Mouse (Mus musculus): ENCODE measurements around the gene Usf2. TPM values are rescaled to one million over a fixed set of nuclear protein-coding genes. Genes with fewer than 3 reads are reported as not detected.

The Usf2 gene
- polyA plus RNA-seq (2014; fragmentation: Illumina TruSeq; extraction: RNeasy Lipid Tissue Mini Kit (QIAGEN cat#74804); ENCODE audit: low read depth, low replicate concordance) = 49.2 TPM

GRCm38 (mm10) chr7:30956756-30957366 lies at the start of gene Usf2:
Usf2 (minus strand) TSS chr7:30956803.

GRCm38 (mm10) chr7:30973501-30974289 lies 17.1 kb upstream of the Usf2 start, which contains the start of gene Fam187b:
Fam187b (plus strand) TSS chr7:30973790.

GRCm38 (mm10) chr7:30973251-30973500 lies 16.6 kb upstream of the Usf2 start, which contains the start of gene Lsr:
Lsr (minus strand) TSS chr7:30973464.

GRCm38 (mm10) chr7:30943909-30944635 lies 12.5 kb downstream of the Usf2 start, which contains the start of gene Hamp:
Hamp (minus strand) TSS chr7:30944032.

GRCm38 (mm10) chr7:30924581-30924980 lies 32.0 kb downstream of the Usf2 start, which contains the start of gene Hamp2:
Hamp2 (minus strand) TSS chr7:30924681.

GRCm38 (mm10) chr7:30914732-30915131 lies 41.9 kb downstream of the Usf2 start, which contains the start of gene Mag:
Mag (minus strand) TSS chr7:30914873.

Other genes starting within 250 kb of the Usf2 start
- gene Atp4a, start 244.6 kb downstream of the Usf2 start, polyA plus RNA-seq (2014; fragmentation: Illumina TruSeq; extraction: RNeasy Lipid Tissue Mini Kit (QIAGEN cat#74804); ENCODE audit: low read depth, low replicate concordance) = 0.21 TPM
- gene Tmem147, start 227.3 kb downstream of the Usf2 start, polyA plus RNA-seq (2014; fragmentation: Illumina TruSeq; extraction: RNeasy Lipid Tissue Mini Kit (QIAGEN cat#74804); ENCODE audit: low read depth, low replicate concordance) = 28.3 TPM
- gene Gapdhs, start 213.1 kb downstream of the Usf2 start, polyA plus RNA-seq (2014; fragmentation: Illumina TruSeq; extraction: RNeasy Lipid Tissue Mini Kit (QIAGEN cat#74804); ENCODE audit: low read depth, low replicate concordance) = not detected
- not detected for gene Sbsn, start 205.3 kb downstream of the Usf2 start, polyA plus RNA-seq (2014; fragmentation: Illumina TruSeq; extraction: RNeasy Lipid Tissue Mini Kit (QIAGEN cat#74804); ENCODE audit: low read depth, low replicate concordance)
- not detected for gene Dmkn, start 193.0 kb downstream of the Usf2 start, polyA plus RNA-seq (2014; fragmentation: Illumina TruSeq; extraction: RNeasy Lipid Tissue Mini Kit (QIAGEN cat#74804); ENCODE audit: low read depth, low replicate concordance)
- gene Krtdap, start 168.9 kb downstream of the Usf2 start, polyA plus RNA-seq (2014; fragmentation: Illumina TruSeq; extraction: RNeasy Lipid Tissue Mini Kit (QIAGEN cat#74804); ENCODE audit: low read depth, low replicate concordance) = not detected
- not detected for gene Ffar2, start 133.0 kb downstream of the Usf2 start, polyA plus RNA-seq (2014; fragmentation: Illumina TruSeq; extraction: RNeasy Lipid Tissue Mini Kit (QIAGEN cat#74804); ENCODE audit: low read depth, low replicate concordance)
- not detected for gene Ffar3, start 100.6 kb downstream of the Usf2 start, polyA plus RNA-seq (2014; fragmentation: Illumina TruSeq; extraction: RNeasy Lipid Tissue Mini Kit (QIAGEN cat#74804); ENCODE audit: low read depth, low replicate concordance)
- not detected for gene Ffar1, start 95.2 kb downstream of the Usf2 start, polyA plus RNA-seq (2014; fragmentation: Illumina TruSeq; extraction: RNeasy Lipid Tissue Mini Kit (QIAGEN cat#74804); ENCODE audit: low read depth, low replicate concordance)
- 0.79 TPM for gene Cd22, start 76.5 kb downstream of the Usf2 start, polyA plus RNA-seq (2014; fragmentation: Illumina TruSeq; extraction: RNeasy Lipid Tissue Mini Kit (QIAGEN cat#74804); ENCODE audit: low read depth, low replicate concordance)
- gene Mag, start 41.9 kb downstream of the Usf2 start, polyA plus RNA-seq (2014; fragmentation: Illumina TruSeq; extraction: RNeasy Lipid Tissue Mini Kit (QIAGEN cat#74804); ENCODE audit: low read depth, low replicate concordance) = not detected
- 1,441 TPM for gene Hamp2, start 32.1 kb downstream of the Usf2 start, polyA plus RNA-seq (2014; fragmentation: Illumina TruSeq; extraction: RNeasy Lipid Tissue Mini Kit (QIAGEN cat#74804); ENCODE audit: low read depth, low replicate concordance)
- 2,943 TPM for gene Hamp, start 12.8 kb downstream of the Usf2 start, polyA plus RNA-seq (2014; fragmentation: Illumina TruSeq; extraction: RNeasy Lipid Tissue Mini Kit (QIAGEN cat#74804); ENCODE audit: low read depth, low replicate concordance)
- gene Lsr, start 16.7 kb upstream of the Usf2 start, polyA plus RNA-seq (2014; fragmentation: Illumina TruSeq; extraction: RNeasy Lipid Tissue Mini Kit (QIAGEN cat#74804); ENCODE audit: low read depth, low replicate concordance) = 12.5 TPM
- 2.4 TPM for gene Fam187b, start 17.0 kb upstream of the Usf2 start, polyA plus RNA-seq (2014; fragmentation: Illumina TruSeq; extraction: RNeasy Lipid Tissue Mini Kit (QIAGEN cat#74804); ENCODE audit: low read depth, low replicate concordance)
- gene Fxyd5, start 85.7 kb upstream of the Usf2 start, polyA plus RNA-seq (2014; fragmentation: Illumina TruSeq; extraction: RNeasy Lipid Tissue Mini Kit (QIAGEN cat#74804); ENCODE audit: low read depth, low replicate concordance) = 2.7 TPM
- gene Fxyd7, start 94.7 kb upstream of the Usf2 start, polyA plus RNA-seq (2014; fragmentation: Illumina TruSeq; extraction: RNeasy Lipid Tissue Mini Kit (QIAGEN cat#74804); ENCODE audit: low read depth, low replicate concordance) = not detected
- gene Fxyd1, start 100.4 kb upstream of the Usf2 start, polyA plus RNA-seq (2014; fragmentation: Illumina TruSeq; extraction: RNeasy Lipid Tissue Mini Kit (QIAGEN cat#74804); ENCODE audit: low read depth, low replicate concordance) = 52.4 TPM
- not detected for gene Lgi4, start 102.5 kb upstream of the Usf2 start, polyA plus RNA-seq (2014; fragmentation: Illumina TruSeq; extraction: RNeasy Lipid Tissue Mini Kit (QIAGEN cat#74804); ENCODE audit: low read depth, low replicate concordance)
- gene Fxyd3, start 119.9 kb upstream of the Usf2 start, polyA plus RNA-seq (2014; fragmentation: Illumina TruSeq; extraction: RNeasy Lipid Tissue Mini Kit (QIAGEN cat#74804); ENCODE audit: low read depth, low replicate concordance) = 0.95 TPM
- gene Hpn, start 158.5 kb upstream of the Usf2 start, polyA plus RNA-seq (2014; fragmentation: Illumina TruSeq; extraction: RNeasy Lipid Tissue Mini Kit (QIAGEN cat#74804); ENCODE audit: low read depth, low replicate concordance) = 31.2 TPM
- gene Scn1b, start 170.2 kb upstream of the Usf2 start, polyA plus RNA-seq (2014; fragmentation: Illumina TruSeq; extraction: RNeasy Lipid Tissue Mini Kit (QIAGEN cat#74804); ENCODE audit: low read depth, low replicate concordance) = 0.42 TPM
- gene Gramd1a, start 199.1 kb upstream of the Usf2 start, polyA plus RNA-seq (2014; fragmentation: Illumina TruSeq; extraction: RNeasy Lipid Tissue Mini Kit (QIAGEN cat#74804); ENCODE audit: low read depth, low replicate concordance) = 3.9 TPM

All from liver, adult 10 weeks (tissue).